Mouse (Mus musculus): ENCODE results near the gene Necap2. TPM values are rescaled to one million over a fixed set of nuclear protein-coding genes. Genes with fewer than 3 reads are reported as not detected.
A peak's percentile ranks its signal among the peaks of the same experiment; 100 is the strongest.

Gene Necap2
- polyA plus RNA-seq, 1 experiment from 2014 or later: 54.7 TPM

DNA sequence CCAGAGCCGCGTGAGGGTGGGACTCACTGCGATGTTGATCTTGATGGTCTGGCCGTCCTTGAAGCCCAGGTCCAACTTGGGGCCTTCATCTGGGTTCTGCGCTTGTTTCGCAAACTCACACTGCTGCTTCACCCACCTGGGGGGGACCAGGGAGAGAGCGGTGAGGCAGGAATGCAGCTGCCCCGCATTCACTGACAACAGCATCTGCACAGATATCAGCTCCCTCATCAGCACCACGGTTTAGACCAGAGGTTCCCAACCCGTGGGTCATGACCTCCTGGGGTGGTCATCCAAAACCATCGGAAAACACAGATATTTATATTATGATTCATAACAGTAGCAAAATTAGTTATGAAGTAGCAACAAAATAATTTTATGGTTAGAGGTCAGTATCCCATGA, 5.7 kb downstream of the Necap2 start:
- H3K9me3 ChIP-seq: no peaks in the 10 kb centered on the region
- H3K27me3 ChIP-seq: no peaks in the 10 kb centered on the region
- 93% methylated on average over 11 of the region's 11 CpGs for WGBS
- H3K27ac ChIP-seq (replicated peaks): no peak overlapping the region
- H3K4me3 ChIP-seq: no peak overlapping the region
- H3K4me2 ChIP-seq (replicated peaks): no peak overlapping the region
- no peak for ATAC-seq (ENCODE audit: low FRiP score, low read depth)
- H3K36me3 ChIP-seq: peaks cover 72% of the 10 kb centered on the region
- H3K9ac ChIP-seq (replicated peaks): no peak overlapping the region
- peaks cover 11% of the 10 kb centered on the region for H3K4me1 ChIP-seq

DNA sequence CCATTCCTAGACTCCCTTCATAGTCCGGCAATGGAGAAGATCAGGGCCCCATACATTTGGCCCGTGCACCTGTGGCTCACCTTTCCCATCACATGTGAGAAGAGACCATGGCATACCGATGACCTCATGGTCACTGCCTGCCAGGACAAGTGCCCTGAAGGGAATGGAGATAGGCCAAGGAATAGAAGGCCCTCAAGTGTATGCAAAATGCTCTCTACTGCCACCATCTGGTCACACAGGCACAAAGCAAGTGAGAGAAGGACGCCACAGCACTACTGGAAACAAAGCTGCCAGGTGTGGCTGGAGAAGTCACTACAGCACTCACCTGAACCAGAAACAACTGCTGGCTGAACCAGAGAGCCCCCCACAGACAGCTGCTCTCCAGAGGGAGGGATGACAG, 8.4 kb downstream of the Necap2 start:
- no peak overlapping the region for H3K4me2 ChIP-seq (replicated peaks)
- H3K9me3 ChIP-seq: no peaks in the 10 kb centered on the region
- H3K4me1 ChIP-seq: no peaks in the 10 kb centered on the region
- 59% methylated on average over 4 of the region's 4 CpGs for whole genome bisulfite sequencing
- ATAC-seq (ENCODE audit: low FRiP score, low read depth): 0 out of 2 replicates have a peak, but pooled peaks have one; percentile 24
- H3K36me3 ChIP-seq: peaks cover 90% of the 10 kb centered on the region
- H3K27ac ChIP-seq (replicated peaks): no peak overlapping the region
- no peak overlapping the region for H3K4me3 ChIP-seq
- no peak overlapping the region for H3K9ac ChIP-seq (replicated peaks)
- H3K27me3 ChIP-seq: no peaks in the 10 kb centered on the region

- Histone ChIP-seq H3K36me3 (peaks cover 81% of the 10 kb centered on the region), H3K9ac (replicated peaks) (no peak overlapping the region), H3K9me3 (no peaks in the 10 kb centered on the region), H3K4me1 (no peaks in the 10 kb centered on the region), H3K4me3 (no peak overlapping the region), H3K27ac (replicated peaks) (no peak overlapping the region), H3K4me2 (replicated peaks) (no peak overlapping the region), H3K27me3 (no peaks in the 10 kb centered on the region)
- no peak for ATAC-seq (ENCODE audit: low FRiP score, low read depth)
- WGBS: 92% methylated on average over 8 of the region's 8 CpGs
These were observed 9.5 kb downstream of the Necap2 start for GRCm38 (mm10) chr4:141068655-141069054.

GRCm38 (mm10) chr4:141067516-141068046, 10.6 kb downstream of the Necap2 start:
- ATAC-seq (ENCODE audit: low FRiP score, low read depth): no peak
- H3K4me1 ChIP-seq: no peaks in the 10 kb centered on the region
- no peaks in the 10 kb centered on the region for H3K9me3 ChIP-seq
- no peaks in the 10 kb centered on the region for H3K27me3 ChIP-seq
- 95% methylated on average over 9 of the region's 9 CpGs for WGBS
- H3K9ac ChIP-seq (replicated peaks): no peak overlapping the region
- no peak overlapping the region for H3K27ac ChIP-seq (replicated peaks)
- H3K4me3 ChIP-seq: no peak overlapping the region
- no peak overlapping the region for H3K4me2 ChIP-seq (replicated peaks)
- H3K36me3 ChIP-seq: peaks cover 71% of the 10 kb centered on the region

DNA sequence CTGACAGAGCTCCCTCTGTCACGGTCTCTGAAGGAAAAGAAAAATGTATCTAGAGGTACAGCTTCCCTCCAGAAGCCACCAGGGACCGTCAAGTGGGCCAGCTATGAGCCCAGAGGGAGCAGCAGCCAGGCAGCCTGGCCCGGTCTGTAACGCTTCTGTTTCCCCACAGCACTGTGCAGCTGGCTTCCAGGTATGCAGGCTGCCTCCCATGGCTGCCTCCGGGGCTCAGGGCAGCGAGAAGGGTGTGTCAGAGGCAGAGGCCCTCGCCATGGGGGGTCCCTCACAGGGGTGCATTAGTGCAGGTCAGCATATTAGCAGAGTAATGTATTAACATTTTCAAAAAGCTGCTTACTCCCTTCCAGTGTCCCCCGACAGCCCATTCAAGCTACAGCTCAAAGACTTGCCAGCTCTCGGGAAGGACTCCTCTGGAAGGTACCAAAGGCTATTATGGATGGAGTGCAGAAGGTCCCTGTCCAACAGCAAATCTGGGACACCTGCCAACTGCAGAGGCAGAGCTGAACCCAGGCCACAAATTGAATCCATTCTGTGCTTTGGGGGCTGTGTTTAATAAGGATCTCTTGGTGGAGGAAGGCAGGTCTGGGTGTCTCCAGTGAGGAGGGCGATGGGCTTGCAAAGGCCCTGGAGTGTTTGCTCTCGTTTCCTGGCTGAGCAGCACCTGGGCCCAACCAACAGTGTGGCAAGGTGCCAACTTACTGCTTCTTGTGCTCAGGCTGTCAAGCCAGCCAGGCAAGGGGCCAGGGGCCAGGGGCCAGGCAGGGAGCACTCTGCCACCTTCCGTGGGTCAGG, 11.2 kb downstream of the Necap2 start:
- no peak overlapping the region for H3K27ac ChIP-seq (replicated peaks)
- H3K9ac ChIP-seq (replicated peaks): no peak overlapping the region
- H3K36me3 ChIP-seq: peaks cover 65% of the 10 kb centered on the region
- H3K9me3 ChIP-seq: no peaks in the 10 kb centered on the region
- H3K4me3 ChIP-seq: no peak overlapping the region
- no peaks in the 10 kb centered on the region for H3K27me3 ChIP-seq
- no peak overlapping the region for H3K4me2 ChIP-seq (replicated peaks)
- 91% methylated on average over 12 of the region's 12 CpGs for WGBS
- no peak for ATAC-seq (ENCODE audit: low FRiP score, low read depth)
- no peaks in the 10 kb centered on the region for H3K4me1 ChIP-seq

- WGBS: 2% methylated on average over 8 of the region's 8 CpGs
- peaks cover 4% of the 10 kb centered on the region; the same call in 1 of the 2 replicates for H3K4me1 ChIP-seq
- H3K36me3 ChIP-seq: peaks cover 47% of the 10 kb centered on the region
- H3K9ac ChIP-seq (replicated peaks): no peak overlapping the region
- no peaks in the 10 kb centered on the region for H3K27me3 ChIP-seq
- H3K4me2 ChIP-seq (replicated peaks): no peak overlapping the region
- no peak overlapping the region for H3K27ac ChIP-seq (replicated peaks)
- H3K4me3 ChIP-seq: no peak overlapping the region
- H3K9me3 ChIP-seq: no peaks in the 10 kb centered on the region
- no peak for ATAC-seq (ENCODE audit: low FRiP score, low read depth)
These were observed 13.0 kb downstream of the Necap2 start for GRCm38 (mm10) chr4:141065123-141065522.

- H3K9me3 ChIP-seq: no peaks in the 10 kb centered on the region
- peaks cover 38% of the 10 kb centered on the region for H3K36me3 ChIP-seq
- no peak overlapping the region for H3K4me3 ChIP-seq
- H3K27me3 ChIP-seq: no peaks in the 10 kb centered on the region
- H3K9ac ChIP-seq (replicated peaks): no peak overlapping the region
- 83% methylated on average over 4 of the region's 4 CpGs for WGBS
- ATAC-seq (ENCODE audit: low FRiP score, low read depth): no peak
- H3K4me1 ChIP-seq: peaks cover 13% of the 10 kb centered on the region
- no peak overlapping the region for H3K27ac ChIP-seq (replicated peaks)
- H3K4me2 ChIP-seq (replicated peaks): no peak overlapping the region
These were observed 14.0 kb downstream of the Necap2 start for GRCm38 (mm10) chr4:141064104-141064659.

DNA sequence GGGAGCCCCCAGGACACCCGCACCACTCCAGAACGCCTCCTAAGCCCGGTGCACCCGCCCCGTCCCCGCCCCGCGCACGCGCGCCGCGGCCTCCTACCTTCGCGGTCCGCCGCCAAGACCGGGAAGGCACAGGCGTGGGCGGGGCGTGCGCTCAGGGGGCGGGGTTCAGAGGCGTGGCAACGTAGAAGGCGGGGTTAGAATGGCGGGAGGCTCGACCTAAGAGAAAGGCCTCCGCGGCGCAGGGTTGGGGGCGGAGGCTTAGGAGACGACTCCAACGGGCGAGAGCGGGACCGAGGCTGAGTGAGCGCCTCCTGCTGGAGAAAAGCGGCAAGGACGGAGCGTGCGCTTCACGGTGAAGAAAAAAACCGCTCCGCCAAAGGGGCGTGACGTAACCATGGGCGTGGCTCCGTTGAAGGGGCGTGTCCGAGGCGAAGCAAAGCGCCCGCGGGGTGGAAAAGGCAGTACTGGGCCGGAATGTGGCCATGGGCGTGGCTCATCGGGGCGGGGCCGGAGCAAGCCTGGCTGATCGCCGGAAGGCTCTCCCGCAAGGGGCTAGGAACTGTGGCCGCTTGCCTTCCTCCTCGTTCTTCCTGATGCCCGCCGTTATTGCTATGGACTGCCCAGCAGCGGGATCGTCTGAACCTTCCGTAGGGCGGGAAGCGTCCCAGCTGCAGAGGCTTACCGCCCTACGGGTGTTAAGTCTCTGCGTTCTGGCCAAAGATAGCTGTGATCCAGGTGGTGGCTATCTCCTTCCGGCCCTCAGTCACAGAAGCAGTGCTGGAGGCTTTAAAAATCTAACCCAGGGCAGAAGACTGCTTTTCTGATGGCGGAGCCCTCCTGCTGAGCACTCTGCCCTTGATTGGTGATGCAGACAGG, 17.5 kb downstream of the Necap2 start, which contains the start of gene Crocc:
TSS of gene Crocc (minus strand) at position 125 of the 876 bp plus-strand sequence.
- peak; percentile 93 for ATAC-seq (ENCODE audit: low FRiP score, low read depth)
- WGBS: under 1% methylated on average over 77 of the region's 77 CpGs
- H3K9me3 ChIP-seq: no peaks in the 10 kb centered on the region
- peak within 1 kb of the TSS; percentile 64 for H3K4me3 ChIP-seq
- peak within 1 kb of the TSS; percentile 75 for H3K4me2 ChIP-seq (replicated peaks)
- peak within 1 kb of the TSS; percentile 90 for H3K27ac ChIP-seq (replicated peaks)
- peaks cover 20% of the 10 kb centered on the region for H3K4me1 ChIP-seq
- no peaks in the 10 kb centered on the region for H3K27me3 ChIP-seq
- H3K36me3 ChIP-seq: peaks cover 19% of the 10 kb centered on the region
- H3K9ac ChIP-seq (replicated peaks): peak within 1 kb of the TSS; percentile 71

DNA sequence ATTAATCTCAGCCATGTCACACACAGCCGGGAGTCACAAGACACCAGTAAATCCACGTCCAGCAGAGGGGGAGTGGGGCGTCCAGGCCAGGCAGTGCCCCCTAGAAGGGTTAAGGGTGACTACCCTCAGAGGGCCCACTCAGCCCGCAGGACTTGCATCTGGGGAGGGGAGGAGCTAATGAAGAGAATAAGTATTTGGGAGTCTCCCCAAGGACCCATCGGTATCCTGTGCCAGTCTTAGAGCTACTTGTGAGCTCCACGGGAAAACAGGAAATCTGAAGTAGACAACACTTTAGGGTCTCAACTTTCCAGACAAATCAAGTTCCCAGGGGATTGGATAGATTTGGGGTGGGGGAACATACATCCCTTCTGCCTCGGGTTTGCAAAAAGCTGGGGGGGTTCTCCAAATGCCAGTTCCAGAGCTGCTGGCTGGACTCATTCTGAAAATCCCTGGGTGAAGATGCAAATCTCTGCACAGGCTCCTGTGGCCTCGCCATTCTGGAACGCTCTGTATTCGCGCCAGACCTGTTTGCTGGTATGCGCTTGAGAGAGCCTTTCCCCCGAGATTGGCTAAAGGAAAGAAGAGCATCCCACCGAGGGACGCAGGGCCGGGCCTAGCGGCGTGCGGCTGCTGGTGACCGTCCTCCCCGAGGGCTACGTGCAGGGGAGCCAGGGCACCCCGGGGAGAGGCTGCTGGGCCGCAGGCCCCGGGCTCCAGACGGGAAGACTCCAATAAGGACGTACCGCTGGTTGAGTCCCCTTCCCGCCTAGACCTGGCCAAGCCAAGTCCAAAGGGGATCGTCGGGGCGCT, 18.3 kb downstream of the Necap2 start:
- ATAC-seq (ENCODE audit: low FRiP score, low read depth): no peak
- Histone ChIP-seq H3K27me3 (no peaks in the 10 kb centered on the region), H3K4me1 (peaks cover 20% of the 10 kb centered on the region), H3K9me3 (no peaks in the 10 kb centered on the region), H3K36me3 (peaks cover 22% of the 10 kb centered on the region), H3K4me2 (replicated peaks) (peak overlapping the region; percentile 75), H3K9ac (replicated peaks) (peak overlapping the region; percentile 71), H3K4me3 (peak overlapping the region; percentile 64), H3K27ac (replicated peaks) (peak overlapping the region; percentile 90)
- WGBS: under 1% methylated on average over 32 of the region's 32 CpGs

GRCm38 (mm10) chr4:141058835-141059234, 19.3 kb downstream of the Necap2 start:
- Histone ChIP-seq H3K27me3 (no peaks in the 10 kb centered on the region), H3K27ac (replicated peaks) (0 out of 2 replicates have a peak overlapping the region, but pooled peaks have one; percentile 15), H3K9me3 (no peaks in the 10 kb centered on the region), H3K9ac (replicated peaks) (0 out of 2 replicates have a peak overlapping the region, but pooled peaks have one; percentile 15), H3K4me1 (peaks cover 27% of the 10 kb centered on the region), H3K4me3 (no peak overlapping the region), H3K4me2 (replicated peaks) (no peak overlapping the region), H3K36me3 (peaks cover 23% of the 10 kb centered on the region)
- 76% methylated on average over 9 of the region's 9 CpGs for WGBS
- no peak for ATAC-seq (ENCODE audit: low FRiP score, low read depth)

GRCm38 (mm10) chr4:141056970-141057369, 21.2 kb downstream of the Necap2 start:
- Histone ChIP-seq H3K4me1 (peaks cover 46% of the 10 kb centered on the region), H3K27ac (replicated peaks) (no peak overlapping the region), H3K9ac (replicated peaks) (no peak overlapping the region), H3K36me3 (peaks cover 23% of the 10 kb centered on the region), H3K4me2 (replicated peaks) (no peak overlapping the region), H3K9me3 (no peaks in the 10 kb centered on the region), H3K4me3 (no peak overlapping the region), H3K27me3 (no peaks in the 10 kb centered on the region)
- no peak for ATAC-seq (ENCODE audit: low FRiP score, low read depth)
- WGBS: 93% methylated on average over 10 of the region's 10 CpGs

All from midbrain, embryonic 12.5 days (tissue).